ENCODE assay signal across 7 mouse cellular contexts in genomic region chr2:85047596-85048167, GRCm38 (mm10). TPM values are rescaled to one million over a fixed set of nuclear protein-coding genes. Genes with fewer than 3 reads are reported as not detected.
DNase-seq lines count a peak whose midpoint lies in the region; ATAC-seq and TF ChIP-seq lines count a peak whose summit lies in the region.

Gene Tnks1bp1 (plus strand): TSS chr2:85048022.

- peak within 1 kb of the TSS; percentile 64 for H3K4me3 ChIP-seq in embryonic facial prominence, embryonic 13.5 days
- peak within 1 kb of the TSS; percentile 76 for H3K4me3 ChIP-seq in kidney, adult 2 months (ENCODE audit: insufficient read depth, low read depth, low read length)
- peak within 1 kb of the TSS; percentile 64 for H3K4me3 ChIP-seq in limb, embryonic 12.5 days (replicated peaks)
- H3K4me3 ChIP-seq in midbrain, embryonic 15.5 days, result peak within 1 kb of the TSS; percentile 71
- peak within 1 kb of the TSS; percentile 68 for H3K4me3 ChIP-seq in spleen, adult 2 months (ENCODE audit: extremely low read depth, insufficient read depth, insufficient read length)

- under 1% methylated on average over 42 of the region's 42 CpGs for WGBS in embryonic facial prominence, embryonic 13.5 days
- under 1% methylated on average over 42 of the region's 42 CpGs for WGBS in kidney, adult 2 months
- WGBS in limb, embryonic 12.5 days, result under 1% methylated on average over 42 of the region's 42 CpGs
- WGBS in midbrain, embryonic 15.5 days, result 1% methylated on average over 41 of the region's 42 CpGs
- under 1% methylated on average over 42 of the region's 42 CpGs for WGBS in spleen, adult 2 months

- peaks cover 57% of the 10 kb centered on the region for H3K36me3 ChIP-seq in embryonic facial prominence, embryonic 13.5 days
- peaks cover 3% of the 10 kb centered on the region; the same call in 1 of the 2 replicates for H3K36me3 ChIP-seq in kidney, adult 2 months (ENCODE audit: control insufficient read depth, insufficient read depth, low read length)
- peaks cover 59% of the 10 kb centered on the region for H3K36me3 ChIP-seq in limb, embryonic 12.5 days
- H3K36me3 ChIP-seq in midbrain, embryonic 15.5 days (replicated peaks), result peaks cover 39% of the 10 kb centered on the region
- H3K36me3 ChIP-seq in spleen, adult 2 months (ENCODE audit: control insufficient read depth, insufficient read depth, low read length), result peaks cover 17% of the 10 kb centered on the region

- no peak for TF ChIP-seq CTCF in kidney, adult 2 months (conservative IDR thresholded peaks at IDR 0.05; ENCODE audit: insufficient read depth, insufficient read length, low read depth, low read length)
- no peak for TF ChIP-seq CTCF in spleen, adult 2 months (IDR thresholded peaks at IDR 0.05; ENCODE audit: extremely low read depth, insufficient read depth, insufficient read length, insufficient replicate concordance)

- TF ChIP-seq POLR2A in kidney, adult 2 months (IDR thresholded peaks at IDR 0.05; ENCODE audit: low read depth, low read length), result no peak
- no peak; the same call in 1 of the 2 replicates for TF ChIP-seq POLR2A in spleen, adult 2 months (IDR thresholded peaks at IDR 0.05; ENCODE audit: low read depth, low read length)

- DNase-seq in adrenal gland, postnatal 36 days, result peak; percentile 99
- DNase-seq in heart, adult 18-20 months, result peak; percentile 99 to 100
- peak; percentile 100 for DNase-seq in kidney, adult 2 months
- DNase-seq in spleen, adult 2 months (ENCODE audit: low read depth in 1 of 2, low spot score in 2 of 2), result peak; percentile 93 to 95

- H3K9me3 ChIP-seq in embryonic facial prominence, embryonic 13.5 days, result no peaks in the 10 kb centered on the region
- H3K9me3 ChIP-seq in limb, embryonic 12.5 days, result no peaks in the 10 kb centered on the region
- no peaks in the 10 kb centered on the region for H3K9me3 ChIP-seq in midbrain, embryonic 15.5 days

- peak within 1 kb of the TSS; percentile 98 for H3K27ac ChIP-seq in embryonic facial prominence, embryonic 13.5 days
- H3K27ac ChIP-seq in kidney, adult 2 months (ENCODE audit: insufficient read depth, low read depth, low read length), result peak within 1 kb of the TSS; percentile 64
- peak within 1 kb of the TSS; percentile 93 for H3K27ac ChIP-seq in limb, embryonic 12.5 days
- H3K27ac ChIP-seq in midbrain, embryonic 15.5 days, result peak within 1 kb of the TSS; percentile 88
- H3K27ac ChIP-seq in spleen, adult 2 months (ENCODE audit: insufficient read depth, low read length), result peak within 1 kb of the TSS; percentile 21

- H3K9ac ChIP-seq in embryonic facial prominence, embryonic 13.5 days, result peak within 1 kb of the TSS; percentile 84
- peak within 1 kb of the TSS; percentile 75 for H3K9ac ChIP-seq in limb, embryonic 12.5 days (replicated peaks)
- H3K9ac ChIP-seq in midbrain, embryonic 15.5 days, result peak within 1 kb of the TSS; percentile 69

- H3K4me1 ChIP-seq in embryonic facial prominence, embryonic 13.5 days, result peaks cover 53% of the 10 kb centered on the region
- H3K4me1 ChIP-seq in kidney, adult 2 months (ENCODE audit: control insufficient read depth, insufficient read depth, low read length), result peaks cover 5% of the 10 kb centered on the region; the same call in 1 of the 2 replicates
- peaks cover 36% of the 10 kb centered on the region for H3K4me1 ChIP-seq in limb, embryonic 12.5 days (replicated peaks)
- H3K4me1 ChIP-seq in midbrain, embryonic 15.5 days, result peaks cover 37% of the 10 kb centered on the region
- H3K4me1 ChIP-seq in spleen, adult 2 months (ENCODE audit: control insufficient read depth, insufficient read depth, insufficient read length), result peaks cover 3% of the 10 kb centered on the region; the same call in 1 of the 2 replicates

- peak; percentile 74 for ATAC-seq in embryonic facial prominence, embryonic 13.5 days (ENCODE audit: insufficient number of reproducible peaks, insufficient read depth, low FRiP score, low TSS enrichment, low read depth)
- peak; percentile 83 for ATAC-seq in limb, embryonic 12.5 days (ENCODE audit: insufficient number of reproducible peaks, insufficient read depth, low FRiP score, low TSS enrichment, low read depth)
- ATAC-seq in midbrain, embryonic 15.5 days (replicated peaks), result peak; percentile 91

- H3K4me2 ChIP-seq in embryonic facial prominence, embryonic 13.5 days, result peak within 1 kb of the TSS; percentile 77
- H3K4me2 ChIP-seq in limb, embryonic 12.5 days, result peak within 1 kb of the TSS; percentile 59
- peak within 1 kb of the TSS; percentile 71 for H3K4me2 ChIP-seq in midbrain, embryonic 15.5 days

- H3K27me3 ChIP-seq in embryonic facial prominence, embryonic 13.5 days, result no peaks in the 10 kb centered on the region
- no peaks in the 10 kb centered on the region for H3K27me3 ChIP-seq in kidney, adult 2 months (replicated peaks; ENCODE audit: control insufficient read depth, insufficient read depth, low read length)
- H3K27me3 ChIP-seq in limb, embryonic 12.5 days, result no peaks in the 10 kb centered on the region
- H3K27me3 ChIP-seq in midbrain, embryonic 15.5 days (replicated peaks), result no peaks in the 10 kb centered on the region
- H3K27me3 ChIP-seq in spleen, adult 2 months (ENCODE audit: control insufficient read depth, insufficient read depth, low read length), result no peaks in the 10 kb centered on the region

RNA-seq across cellular contexts. Expression of gene Tnks1bp1, which starts in this region (rescaled TPM):
- total RNA-seq in adrenal gland, postnatal 36 days (2021), result 100 to 1,000 TPM in 1 of 2 experiments, 10 to 100 TPM in 1; 94.2 to 103 TPM
- polyA plus RNA-seq in embryonic facial prominence, embryonic 13.5 days (2015; fragmentation: Nextera tagmentation; extraction: Ambion mirVana), result 35.5 and 42.2 TPM in 2 replicates
- total RNA-seq in heart, adult 18-20 months (2021), result 10 to 100 TPM; 48.1 to 51.2 TPM
- 46.9 and 47.0 TPM in 2 replicates for polyA plus RNA-seq in kidney, adult 2 months (2012; rRNA removed)
- 30.7 and 36.2 TPM in 2 replicates for polyA plus RNA-seq in limb, embryonic 12.5 days (2016; fragmentation: Nextera tagmentation; extraction: Ambion mirVana)
- 24.3 and 25.3 TPM in 2 replicates for polyA plus RNA-seq in midbrain, embryonic 15.5 days (2015; fragmentation: Nextera tagmentation; extraction: Ambion mirVana)
- polyA plus RNA-seq in spleen, adult 2 months (2012; rRNA removed), result 20.3 and 25.0 TPM in 2 replicates

Comparison
In these comparisons a context has a peak if more than half of its experiments do, and no peak if none do; other contexts are left out.
1. Peak in every context shown above with its lines: DNase-seq, ATAC-seq, H3K4me3 ChIP-seq and H3K27ac ChIP-seq.
2. H3K27ac ChIP-seq: peak in every context shown above with its lines; median percentile 98 in embryonic facial prominence, embryonic 13.5 days; 93 in limb, embryonic 12.5 days; 88 in midbrain, embryonic 15.5 days; 64 in kidney, adult 2 months; 21 in spleen, adult 2 months.